Mouse (Mus musculus) cerebellum, adult 8-10 months (tissue): ENCODE data around the gene Plcl1.

ENCODE experiments used
- DNase-seq: peaks from one replicate; pipeline ENCODE4 v3.0.0; 2022

The Plcl1 gene

GRCm38 (mm10) chr1:55405272-55406022 lies at the start of gene Plcl1:
TSS of gene Plcl1 (plus strand) at chr1:55405921.
- peak; percentile 91 for DNase-seq

GRCm38 (mm10) chr1:55362634-55363033 lies 43.1 kb upstream of the Plcl1 start:
- no peak for DNase-seq

DNA sequence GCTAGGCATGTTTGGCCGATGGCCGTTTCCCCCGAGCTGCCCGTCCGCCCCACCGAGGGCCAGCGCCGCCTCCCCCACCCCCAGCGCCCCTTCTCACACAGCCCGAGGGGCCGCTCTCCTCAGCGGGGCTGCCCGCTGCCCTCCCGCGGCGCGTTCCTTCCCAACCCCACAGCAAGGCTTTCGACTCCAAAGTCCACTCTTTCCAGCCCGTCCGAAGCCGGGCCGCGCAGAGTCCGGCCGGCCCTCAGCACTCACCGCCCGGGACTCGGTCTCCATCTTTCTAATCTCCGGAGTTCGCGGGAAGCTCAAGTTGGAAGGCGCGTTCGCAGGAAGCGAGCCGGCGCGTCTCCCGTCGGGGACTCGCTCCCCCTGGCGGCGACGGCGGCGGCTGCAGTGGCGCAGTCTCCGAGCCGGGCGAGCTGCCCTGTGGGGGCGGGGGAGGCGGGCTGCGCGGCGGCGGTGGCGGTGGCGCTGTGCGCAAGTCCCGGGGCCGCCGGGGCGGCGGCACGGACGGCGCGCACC lies 42.6 kb upstream of the Plcl1 start, which contains the start of gene Boll:
Gene Boll (minus strand): TSS at position 426 of the 522 bp plus-strand sequence.
- DNase-seq: peak; percentile 11

DNA sequence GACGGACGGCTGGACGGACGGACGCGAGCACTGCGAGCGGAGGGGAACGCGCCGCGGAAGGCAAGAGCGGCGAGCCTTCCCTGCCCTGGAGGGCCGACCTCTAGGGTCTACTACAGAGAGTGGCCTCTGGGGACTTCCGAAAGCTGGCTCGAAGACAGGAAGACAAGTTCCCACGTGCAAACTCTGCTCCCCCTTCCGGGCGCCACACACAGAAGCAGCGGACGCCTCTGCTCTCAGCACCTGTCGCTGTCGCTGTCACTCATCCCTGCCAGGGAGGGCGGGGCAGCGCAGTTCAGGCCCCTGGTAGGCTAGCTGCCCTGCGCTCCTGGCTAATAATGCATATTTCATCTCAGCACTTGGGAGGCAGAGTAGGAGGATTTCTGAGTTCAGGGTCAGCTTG lies 42.1 kb upstream of the Plcl1 start:
- no peak for DNase-seq

DNA sequence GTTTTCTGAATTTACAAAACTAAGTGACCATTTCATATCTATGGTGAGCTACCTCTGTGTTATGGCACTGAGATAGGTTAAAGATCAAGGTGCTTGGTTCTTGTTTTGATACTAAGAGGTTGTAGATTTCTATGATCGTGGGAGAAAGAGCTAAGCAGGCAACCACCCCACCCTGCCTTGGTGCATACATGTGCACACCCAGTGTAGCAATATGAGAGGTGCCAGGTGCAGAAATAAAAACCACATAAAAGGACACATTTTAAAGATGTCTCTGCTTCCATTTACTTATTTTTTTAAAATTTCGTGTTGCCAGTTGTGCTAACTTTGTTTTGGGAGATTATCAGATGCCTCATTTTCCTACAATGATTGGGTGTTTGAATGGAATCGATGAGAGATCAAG lies 33.1 kb upstream of the Plcl1 start:
- no peak for DNase-seq

DNA sequence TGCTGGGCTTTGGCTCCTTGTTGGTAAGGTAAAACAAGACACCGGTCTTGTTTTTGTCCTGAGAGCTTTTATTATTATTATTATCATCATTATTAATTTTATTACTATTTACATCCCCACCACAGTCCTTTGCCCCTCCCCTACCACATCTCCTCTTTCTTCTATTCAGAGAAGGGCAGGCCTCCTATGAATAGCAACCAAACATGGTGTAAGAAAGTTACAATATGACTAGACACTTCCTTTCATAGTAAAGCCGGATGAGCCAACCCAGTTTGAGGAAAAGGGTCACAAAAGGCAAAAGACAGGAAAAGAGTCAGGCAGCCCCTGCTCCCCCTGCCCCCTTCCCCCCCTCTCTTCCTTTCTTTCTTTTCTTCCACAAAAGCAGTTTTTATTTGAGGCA lies 25.2 kb upstream of the Plcl1 start:
- no peak for DNase-seq

- peak; percentile 64 for DNase-seq
These were observed 22.5 kb upstream of the Plcl1 start for GRCm38 (mm10) chr1:55383114-55383773.

DNA sequence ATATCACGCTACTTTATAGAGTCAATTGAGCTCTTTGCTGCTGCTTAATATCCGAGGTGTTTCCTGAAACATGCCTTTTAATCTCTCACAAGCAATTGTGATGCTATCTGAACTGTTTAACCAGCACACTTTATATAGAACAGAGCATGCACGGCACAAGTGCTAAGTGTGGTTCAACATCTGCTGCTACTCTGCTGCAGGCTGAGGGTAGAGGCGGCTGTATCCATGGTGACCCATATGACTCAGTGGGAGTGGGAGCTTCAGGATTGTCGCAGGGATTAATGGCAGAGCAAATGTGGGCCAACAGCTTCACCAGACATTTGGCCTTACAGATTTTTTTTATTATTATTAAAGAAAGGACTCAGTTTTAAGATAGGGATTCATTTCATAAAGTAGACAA lies 5.8 kb upstream of the Plcl1 start:
- DNase-seq: no peak

DNA sequence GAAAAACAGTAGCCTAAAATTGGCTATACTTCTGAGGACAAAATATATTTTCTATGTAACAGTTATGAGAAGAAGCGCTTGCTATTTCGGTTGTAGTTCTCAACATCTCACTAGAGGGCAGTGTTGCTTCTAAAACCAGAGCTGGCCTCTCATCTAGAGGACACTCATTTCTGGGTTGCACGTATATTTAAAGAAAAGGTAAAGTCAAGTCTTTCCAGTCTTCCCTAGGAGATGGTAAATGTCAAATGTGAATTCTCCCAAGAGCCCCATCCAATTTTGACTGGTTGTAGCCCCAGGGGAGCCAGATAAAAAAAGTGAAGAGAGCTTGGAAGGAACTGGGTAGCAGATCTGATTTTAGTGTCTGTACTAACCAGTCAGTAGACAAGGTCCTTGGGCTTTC lies 1.3 kb upstream of the Plcl1 start:
- DNase-seq: peak; percentile 71

DNA sequence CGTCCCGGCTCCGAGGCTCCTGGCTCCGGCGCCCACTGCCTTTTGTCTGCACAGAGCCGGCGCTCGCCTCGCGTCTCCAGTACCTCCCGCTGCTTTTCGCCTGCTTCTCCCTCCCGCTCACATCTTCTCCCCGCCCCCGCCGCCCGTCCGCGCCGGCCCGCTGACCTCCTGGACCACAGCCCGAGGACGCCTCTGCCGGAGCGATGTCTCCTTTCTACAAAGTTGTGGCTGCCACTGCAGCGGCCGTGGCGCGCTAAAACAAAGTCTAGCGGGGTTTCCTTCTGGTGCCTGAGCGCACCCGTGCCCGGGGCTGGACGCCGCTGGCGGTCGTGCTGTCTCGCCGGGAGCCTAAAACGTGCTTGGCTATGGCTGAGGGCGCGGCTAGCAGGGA lies 297 bp downstream of the Plcl1 start:
- peak; percentile 73 for DNase-seq

DNA sequence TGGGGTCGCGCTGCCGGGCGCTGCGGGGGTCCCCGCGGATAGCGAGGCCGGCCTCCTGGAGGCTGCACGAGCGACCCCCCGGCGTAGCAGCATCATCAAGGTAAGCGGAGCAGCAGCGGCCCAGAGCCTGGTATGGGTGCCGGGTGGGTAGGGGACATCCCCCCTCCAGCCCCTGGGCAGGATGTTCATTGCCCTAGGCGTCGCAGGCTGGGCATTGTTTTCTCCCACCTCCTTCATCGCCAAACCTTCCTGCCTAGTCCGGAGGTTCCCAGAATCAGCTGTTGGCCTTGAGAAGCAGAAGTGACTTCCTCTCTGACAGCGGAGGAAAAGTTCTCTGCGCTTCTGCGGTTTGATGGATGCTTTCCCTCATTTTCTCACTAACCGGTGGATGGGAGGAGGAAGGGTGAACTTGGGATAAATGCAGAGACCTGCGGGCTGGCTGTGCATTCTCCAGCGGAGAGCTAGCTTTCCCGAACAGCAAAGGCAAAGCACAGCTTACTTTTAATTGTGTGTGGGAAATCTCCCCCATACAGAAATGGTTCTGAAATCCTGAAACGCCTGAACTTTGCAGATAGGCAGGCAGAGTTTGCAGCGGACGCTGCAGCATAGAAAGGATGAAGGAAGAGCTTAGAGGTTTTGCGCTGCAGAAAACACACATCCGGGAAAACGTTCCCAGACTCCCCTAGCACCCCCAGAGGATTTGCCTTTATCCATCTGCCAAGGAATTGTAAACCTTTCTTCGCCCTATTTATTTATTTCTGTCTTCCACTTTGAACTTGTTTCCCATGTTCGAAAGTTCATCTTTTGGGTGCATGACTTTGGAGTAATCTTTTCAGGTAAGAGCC lies 1.0 kb downstream of the Plcl1 start:
- DNase-seq: peak; percentile 13

GRCm38 (mm10) chr1:55410670-55411069 lies 4.9 kb downstream of the Plcl1 start:
- DNase-seq: no peak

GRCm38 (mm10) chr1:55411079-55411478 lies 5.4 kb downstream of the Plcl1 start:
- DNase-seq: no peak

GRCm38 (mm10) chr1:55412569-55412968 lies 6.8 kb downstream of the Plcl1 start:
- DNase-seq: no peak

GRCm38 (mm10) chr1:55413534-55413933 lies 7.8 kb downstream of the Plcl1 start:
- DNase-seq: no peak

DNA sequence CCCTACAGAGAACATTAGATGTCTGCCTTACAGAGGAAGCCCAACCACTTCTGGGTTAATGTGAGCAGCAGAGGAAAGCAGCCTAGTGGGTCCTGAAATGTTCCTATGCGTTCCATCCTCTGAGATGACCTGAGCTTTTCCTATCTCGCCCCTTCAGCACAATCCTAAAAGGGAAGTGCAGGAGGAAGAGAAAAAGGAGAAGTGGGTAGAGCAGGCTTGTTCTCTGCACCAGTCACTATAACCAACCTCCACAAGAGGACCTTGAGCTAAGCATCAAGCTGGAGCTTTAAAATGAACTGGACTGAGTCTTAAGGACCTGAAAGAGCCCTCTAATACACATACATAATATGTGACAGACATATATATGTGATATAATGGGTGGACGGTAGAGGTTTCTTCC lies 13.2 kb downstream of the Plcl1 start:
- DNase-seq: no peak

- no peak for DNase-seq
These were observed 21.9 kb downstream of the Plcl1 start for GRCm38 (mm10) chr1:55427607-55428006.

DNA sequence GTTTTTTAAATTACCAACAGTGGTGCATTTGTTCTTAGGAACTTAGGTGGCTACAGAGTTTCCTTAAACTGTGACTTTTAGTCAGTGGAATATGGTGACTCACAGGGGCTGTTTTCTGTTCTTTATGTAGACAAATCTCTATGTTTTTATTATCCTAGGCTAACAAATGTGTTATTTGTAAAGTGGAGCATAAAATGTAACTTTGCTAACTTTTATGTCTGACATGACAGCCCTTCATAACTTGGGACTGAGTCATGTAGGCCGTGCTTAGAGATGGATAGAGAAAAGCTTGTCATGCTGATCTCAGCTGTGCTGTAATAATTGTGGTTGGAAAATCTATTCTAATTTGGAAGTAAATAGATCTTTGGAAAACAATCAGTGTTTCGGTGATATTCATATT lies 23.3 kb downstream of the Plcl1 start:
- DNase-seq: no peak

- no peak for DNase-seq
These were observed 24.0 kb downstream of the Plcl1 start for GRCm38 (mm10) chr1:55429708-55430107.

- no peak for DNase-seq
These were observed 24.9 kb downstream of the Plcl1 start for GRCm38 (mm10) chr1:55430587-55430986.

DNA sequence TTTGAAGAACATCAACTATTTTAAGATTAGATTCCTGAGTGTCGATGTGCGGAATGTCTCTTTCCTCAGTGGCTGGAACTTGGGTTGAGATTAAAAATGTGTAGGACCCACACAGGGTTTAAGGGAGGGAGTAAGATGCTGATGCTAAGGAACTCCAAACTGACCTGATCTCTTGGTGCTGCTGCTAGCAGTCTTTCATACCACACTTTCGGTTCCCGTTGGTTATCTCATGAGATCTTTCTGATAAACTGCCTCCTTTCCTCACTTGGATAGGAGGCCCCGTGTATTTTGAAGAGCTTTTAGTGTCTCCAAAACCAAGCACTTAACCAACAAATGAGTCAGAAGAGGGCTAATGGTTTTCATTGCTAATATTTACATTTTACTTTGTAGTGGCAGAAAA lies 30.9 kb downstream of the Plcl1 start:
- no peak for DNase-seq

GRCm38 (mm10) chr1:55437095-55437494 lies 31.4 kb downstream of the Plcl1 start:
- DNase-seq: no peak

GRCm38 (mm10) chr1:55438617-55439016 lies 32.9 kb downstream of the Plcl1 start:
- no peak for DNase-seq
